Mouse (Mus musculus): ENCODE measurements at regions not wholly inside any gene's neighbourhood (a gene's known extent, or its start where the extent isn't known, plus 50 kb on each side); places are given as distances from the start of the nearest gene placed in this dataset.
A peak's percentile ranks its signal among the peaks of the same experiment; 100 is the strongest.

GRCm38 (mm10) chr11:17733075-17733474 is 220.6 kb downstream of the Etaa1 start:
- DNase-seq (ENCODE audit: low spot score in 2 of 2) = no peak

- DNase-seq (ENCODE audit: low spot score in 2 of 2) = no peak
Measured at GRCm38 (mm10) chr11:17734519-17734918, 219.2 kb downstream of the Etaa1 start.

- no peak for DNase-seq (ENCODE audit: low spot score in 2 of 2)
Measured at GRCm38 (mm10) chr11:17738879-17739278, 214.8 kb downstream of the Etaa1 start.

GRCm38 (mm10) chr11:17743821-17744220 is 209.9 kb downstream of the Etaa1 start:
- no peak for DNase-seq (ENCODE audit: low spot score in 2 of 2)

GRCm38 (mm10) chr11:17750345-17750744 is 203.3 kb downstream of the Etaa1 start:
- DNase-seq (ENCODE audit: low spot score in 2 of 2) = no peak

GRCm38 (mm10) chr11:17759224-17759623 is 194.5 kb downstream of the Etaa1 start:
- no peak for DNase-seq (ENCODE audit: low spot score in 2 of 2)

GRCm38 (mm10) chr11:17763411-17763810 is 190.3 kb downstream of the Etaa1 start:
- no peak for DNase-seq (ENCODE audit: low spot score in 2 of 2)

GRCm38 (mm10) chr11:17764146-17764545 is 189.5 kb downstream of the Etaa1 start:
- DNase-seq (ENCODE audit: low spot score in 2 of 2) = no peak

- peak; percentile 13 to 14 for DNase-seq (ENCODE audit: low spot score in 2 of 2)
Measured at GRCm38 (mm10) chr11:17768345-17768759, 185.3 kb downstream of the Etaa1 start.

- DNase-seq (ENCODE audit: low spot score in 2 of 2) = no peak
Measured at GRCm38 (mm10) chr11:17768837-17769466, 184.7 kb downstream of the Etaa1 start.

GRCm38 (mm10) chr11:17797632-17798031 is 156.0 kb downstream of the Etaa1 start:
- DNase-seq (ENCODE audit: low spot score in 2 of 2) = no peak

- DNase-seq (ENCODE audit: low spot score in 2 of 2) = no peak
Measured at GRCm38 (mm10) chr11:17807851-17808250, 145.8 kb downstream of the Etaa1 start.

- no peak for DNase-seq (ENCODE audit: low spot score in 2 of 2)
Measured at GRCm38 (mm10) chr11:17811829-17812559, 141.7 kb downstream of the Etaa1 start.

- no peak for DNase-seq (ENCODE audit: low spot score in 2 of 2)
Measured at GRCm38 (mm10) chr11:17842642-17843041, 111.0 kb downstream of the Etaa1 start.

- DNase-seq (ENCODE audit: low spot score in 2 of 2) = no peak
Measured at GRCm38 (mm10) chr11:17852405-17852804, 101.3 kb downstream of the Etaa1 start.

GRCm38 (mm10) chr11:17853246-17853804 is 100.3 kb downstream of the Etaa1 start:
- DNase-seq (ENCODE audit: low spot score in 2 of 2) = no peak

- no peak for DNase-seq (ENCODE audit: low spot score in 2 of 2)
Measured at GRCm38 (mm10) chr11:17853832-17854231, 99.8 kb downstream of the Etaa1 start.

- no peak for DNase-seq (ENCODE audit: low spot score in 2 of 2)
Measured at GRCm38 (mm10) chr11:17859364-17860131, 94.1 kb downstream of the Etaa1 start.

GRCm38 (mm10) chr11:17864833-17865397 is 88.8 kb downstream of the Etaa1 start:
- no peak for DNase-seq (ENCODE audit: low spot score in 2 of 2)

GRCm38 (mm10) chr11:17870690-17871089 is 83.0 kb downstream of the Etaa1 start:
- no peak for DNase-seq (ENCODE audit: low spot score in 2 of 2)

GRCm38 (mm10) chr11:17871920-17872319 is 81.8 kb downstream of the Etaa1 start:
- DNase-seq (ENCODE audit: low spot score in 2 of 2) = no peak
